Mouse (Mus musculus): ENCODE data around the gene Mtx1. TPM values are rescaled to one million over a fixed set of nuclear protein-coding genes. Genes with fewer than 3 reads are reported as not detected.
"Not testable (repeated sequence)": the region's sequence is repeated elsewhere in the genome, so short reads cannot be mapped to it uniquely, and the experiment has no call there.

Mtx1 gene
- polyA plus RNA-seq, 1 experiment from 2014 or later, result 188 TPM

- Histone ChIP-seq H3K27ac (ENCODE audit: low read length) (peak overlapping the region; percentile 65), H3K9ac (ENCODE audit: low read length) (peak overlapping the region; percentile 68)
- 43% methylated on average over 4 of the region's 4 CpGs for WGBS
Observed at GRCm38 (mm10) chr3:89225918-89226317, 970 bp downstream of the Mtx1 start.

GRCm38 (mm10) chr3:89225321-89225815 lies 1.5 kb downstream of the Mtx1 start:
- peaks cover 17% of the 10 kb centered on the region for H3K4me1 ChIP-seq (replicated peaks; ENCODE audit: control insufficient read depth, insufficient read depth, low read length)
- H3K27me3 ChIP-seq (ENCODE audit: control insufficient read depth, insufficient read depth, low read depth, low read length), result no peaks in the 10 kb centered on the region
- peak overlapping the region; percentile 53 for H3K4me3 ChIP-seq (ENCODE audit: low read length)
- peak overlapping the region; percentile 83 for H3K4me2 ChIP-seq (ENCODE audit: low read depth, low read length)
- peak overlapping the region; percentile 68 for H3K9ac ChIP-seq (ENCODE audit: low read length)
- WGBS, result 51% methylated on average over 12 of the region's 12 CpGs
- H3K9me3 ChIP-seq (ENCODE audit: control insufficient read depth, low read length), result no peaks in the 10 kb centered on the region
- peaks cover 4% of the 10 kb centered on the region; the same call in 1 of the 2 replicates for H3K36me3 ChIP-seq (ENCODE audit: control insufficient read depth, insufficient read depth, low read length)
- no peak for ATAC-seq (ENCODE audit: low read depth)
- H3K27ac ChIP-seq (ENCODE audit: low read length), result no peak overlapping the region; the same call in 1 of the 2 replicates

More at GRCm38 (mm10) chr3:89225918-89226317, 970 bp downstream of the Mtx1 start:
- no peaks in the 10 kb centered on the region for H3K27me3 ChIP-seq (ENCODE audit: control insufficient read depth, insufficient read depth, low read depth, low read length)
- H3K4me3 ChIP-seq (ENCODE audit: low read length), result peak overlapping the region; percentile 53
- H3K4me1 ChIP-seq (replicated peaks; ENCODE audit: control insufficient read depth, insufficient read depth, low read length), result peaks cover 17% of the 10 kb centered on the region
- no peaks in the 10 kb centered on the region for H3K9me3 ChIP-seq (ENCODE audit: control insufficient read depth, low read length)
- no peak for ATAC-seq (ENCODE audit: low read depth)
- H3K4me2 ChIP-seq (ENCODE audit: low read depth, low read length), result peak overlapping the region; percentile 83
- peaks cover 4% of the 10 kb centered on the region; the same call in 1 of the 2 replicates for H3K36me3 ChIP-seq (ENCODE audit: control insufficient read depth, insufficient read depth, low read length)

- H3K36me3 ChIP-seq (ENCODE audit: control insufficient read depth, insufficient read depth, low read length), result peaks cover 4% of the 10 kb centered on the region; the same call in 1 of the 2 replicates
- no peak for ATAC-seq (ENCODE audit: low read depth)
- peak overlapping the region; percentile 83 for H3K4me2 ChIP-seq (ENCODE audit: low read depth, low read length)
- no peaks in the 10 kb centered on the region for H3K27me3 ChIP-seq (ENCODE audit: control insufficient read depth, insufficient read depth, low read depth, low read length)
- peaks cover 19% of the 10 kb centered on the region for H3K4me1 ChIP-seq (replicated peaks; ENCODE audit: control insufficient read depth, insufficient read depth, low read length)
- peak overlapping the region; percentile 53; the same call in 1 of the 2 replicates for H3K4me3 ChIP-seq (ENCODE audit: low read length)
- no peak overlapping the region for H3K27ac ChIP-seq (ENCODE audit: low read length)
- WGBS, result 61% methylated on average over 11 of the region's 11 CpGs
- H3K9ac ChIP-seq (ENCODE audit: low read length), result peak overlapping the region; percentile 6; the same call in 1 of the 2 replicates
- H3K9me3 ChIP-seq (ENCODE audit: control insufficient read depth, low read length), result no peaks in the 10 kb centered on the region
Observed at GRCm38 (mm10) chr3:89224796-89225195, 2.1 kb downstream of the Mtx1 start.

- Histone ChIP-seq H3K9me3 (ENCODE audit: control insufficient read depth, low read length) (no peaks in the 10 kb centered on the region), H3K4me3 (ENCODE audit: low read length) (no peak overlapping the region), H3K4me2 (ENCODE audit: low read depth, low read length) (no peak overlapping the region), H3K27ac (ENCODE audit: low read length) (no peak overlapping the region), H3K9ac (ENCODE audit: low read length) (no peak overlapping the region), H3K4me1 (replicated peaks; ENCODE audit: control insufficient read depth, insufficient read depth, low read length) (peaks cover 15% of the 10 kb centered on the region), H3K27me3 (ENCODE audit: control insufficient read depth, insufficient read depth, low read depth, low read length) (no peaks in the 10 kb centered on the region), H3K36me3 (ENCODE audit: control insufficient read depth, insufficient read depth, low read length) (peaks cover 4% of the 10 kb centered on the region; the same call in 1 of the 2 replicates)
- no peak for ATAC-seq (ENCODE audit: low read depth)
- 78% methylated on average over 5 of the region's 5 CpGs for WGBS
Observed at GRCm38 (mm10) chr3:89221167-89221566, 5.7 kb downstream of the Mtx1 start.

- H3K36me3 ChIP-seq (ENCODE audit: control insufficient read depth, insufficient read depth, low read length), result peaks cover 4% of the 10 kb centered on the region; the same call in 1 of the 2 replicates
- H3K9ac ChIP-seq (ENCODE audit: low read length), result peak overlapping the region; percentile 8; the same call in 1 of the 2 replicates
- 14% methylated on average over 8 of the region's 8 CpGs for WGBS
- H3K4me2 ChIP-seq (ENCODE audit: low read depth, low read length), result no peak overlapping the region; the same call in 1 of the 2 replicates
- H3K4me3 ChIP-seq (ENCODE audit: low read length), result no peak overlapping the region
- H3K27me3 ChIP-seq (ENCODE audit: control insufficient read depth, insufficient read depth, low read depth, low read length), result no peaks in the 10 kb centered on the region
- H3K4me1 ChIP-seq (replicated peaks; ENCODE audit: control insufficient read depth, insufficient read depth, low read length), result peaks cover 26% of the 10 kb centered on the region
- peak overlapping the region; percentile 86 for H3K27ac ChIP-seq (ENCODE audit: low read length)
- peak; percentile 26 for ATAC-seq (ENCODE audit: low read depth)
- no peaks in the 10 kb centered on the region for H3K9me3 ChIP-seq (ENCODE audit: control insufficient read depth, low read length)
Observed at GRCm38 (mm10) chr3:89219546-89219945, 7.3 kb downstream of the Mtx1 start.

- Histone ChIP-seq H3K27ac (ENCODE audit: low read length) (peak overlapping the region; percentile 86), H3K4me3 (ENCODE audit: low read length) (no peak overlapping the region), H3K27me3 (ENCODE audit: control insufficient read depth, insufficient read depth, low read depth, low read length) (no peaks in the 10 kb centered on the region), H3K36me3 (ENCODE audit: control insufficient read depth, insufficient read depth, low read length) (no peaks in the 10 kb centered on the region), H3K4me1 (replicated peaks; ENCODE audit: control insufficient read depth, insufficient read depth, low read length) (peaks cover 26% of the 10 kb centered on the region), H3K4me2 (ENCODE audit: low read depth, low read length) (peak overlapping the region; percentile 28; the same call in 1 of the 2 replicates), H3K9me3 (ENCODE audit: control insufficient read depth, low read length) (no peaks in the 10 kb centered on the region), H3K9ac (ENCODE audit: low read length) (no peak overlapping the region)
- WGBS, result 42% methylated on average over 1 of the region's 1 CpGs
- peak; percentile 47 for ATAC-seq (ENCODE audit: low read depth)
Observed at GRCm38 (mm10) chr3:89218271-89218670, 8.6 kb downstream of the Mtx1 start.

- H3K4me1 ChIP-seq (replicated peaks; ENCODE audit: control insufficient read depth, insufficient read depth, low read length), result peaks cover 32% of the 10 kb centered on the region
- not testable (repeated sequence) for H3K9ac ChIP-seq (ENCODE audit: low read length); H3K4me3 ChIP-seq (ENCODE audit: low read length); H3K36me3 ChIP-seq (ENCODE audit: control insufficient read depth, insufficient read depth, low read length); H3K4me2 ChIP-seq (ENCODE audit: low read depth, low read length); ATAC-seq (ENCODE audit: low read depth); H3K27me3 ChIP-seq (ENCODE audit: control insufficient read depth, insufficient read depth, low read depth, low read length); H3K9me3 ChIP-seq (ENCODE audit: control insufficient read depth, low read length); H3K27ac ChIP-seq (ENCODE audit: low read length)
- WGBS, result 66% methylated on average over 7 of the region's 7 CpGs
Observed at GRCm38 (mm10) chr3:89216407-89216806, 10.5 kb downstream of the Mtx1 start.

- peak; percentile 2; the same call in 1 of the 2 replicates for ATAC-seq (ENCODE audit: low read depth)
- Histone ChIP-seq H3K36me3 (ENCODE audit: control insufficient read depth, insufficient read depth, low read length) (0 out of 2 replicates have a peak, but pooled peaks cover 2% of the 10 kb centered on the region), H3K27me3 (ENCODE audit: control insufficient read depth, insufficient read depth, low read depth, low read length) (no peaks in the 10 kb centered on the region), H3K4me1 (replicated peaks; ENCODE audit: control insufficient read depth, insufficient read depth, low read length) (peaks cover 32% of the 10 kb centered on the region), H3K4me3 (ENCODE audit: low read length) (peak overlapping the region; percentile 65), H3K4me2 (ENCODE audit: low read depth, low read length) (peak overlapping the region; percentile 88), H3K9me3 (ENCODE audit: control insufficient read depth, low read length) (no peaks in the 10 kb centered on the region), H3K27ac (ENCODE audit: low read length) (peak overlapping the region; percentile 39; the same call in 1 of the 2 replicates), H3K9ac (ENCODE audit: low read length) (peak overlapping the region; percentile 81)
- under 1% methylated on average over 6 of the region's 6 CpGs for WGBS
Observed at GRCm38 (mm10) chr3:89215853-89216252, 11.0 kb downstream of the Mtx1 start.

- Histone ChIP-seq H3K4me3 (ENCODE audit: low read length) (peak within 1 kb of the TSS; percentile 65), H3K4me1 (replicated peaks; ENCODE audit: control insufficient read depth, insufficient read depth, low read length) (peaks cover 31% of the 10 kb centered on the region), H3K9me3 (ENCODE audit: control insufficient read depth, low read length) (no peaks in the 10 kb centered on the region), H3K9ac (ENCODE audit: low read length) (peak within 1 kb of the TSS; percentile 81), H3K4me2 (ENCODE audit: low read depth, low read length) (peak within 1 kb of the TSS; percentile 88), H3K27me3 (ENCODE audit: control insufficient read depth, insufficient read depth, low read depth, low read length) (no peaks in the 10 kb centered on the region), H3K27ac (ENCODE audit: low read length) (peak within 1 kb of the TSS; percentile 98), H3K36me3 (ENCODE audit: control insufficient read depth, insufficient read depth, low read length) (0 out of 2 replicates have a peak, but pooled peaks cover 3% of the 10 kb centered on the region)
- WGBS, result 1% methylated on average over 19 of the region's 19 CpGs
- no peak for ATAC-seq (ENCODE audit: low read depth)
Observed at GRCm38 (mm10) chr3:89214681-89215411, 12.0 kb downstream of the Mtx1 start, which contains the start of gene Thbs3. Thbs3 (plus strand) TSS chr3:89215180.

Data from lung, embryonic 16.5 days (tissue).